In the genomic region with DNA sequence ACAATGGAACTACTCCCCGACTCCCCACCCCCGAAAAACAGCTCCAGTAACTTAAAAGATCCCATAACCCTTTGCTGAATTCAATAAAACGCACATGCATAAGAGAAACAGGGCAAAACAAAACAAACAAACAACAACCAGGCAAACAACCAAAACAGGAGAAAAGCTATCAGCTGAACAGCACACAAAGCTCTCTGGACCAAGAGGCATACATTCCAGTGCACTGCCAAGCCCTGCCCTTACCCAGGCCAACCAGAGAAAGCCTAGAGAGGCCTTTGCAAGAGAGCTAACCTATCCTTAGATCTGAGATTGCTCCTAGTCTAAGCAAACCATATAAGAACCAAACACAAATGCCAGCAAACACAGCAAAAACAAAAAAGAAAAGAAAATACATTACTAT, we compare ENCODE assay signal across 23 mouse cellular contexts. TPM values are rescaled to one million over a fixed set of nuclear protein-coding genes. Genes with fewer than 3 reads are reported as not detected.
A peak's percentile ranks its signal among the peaks of the same experiment; 100 is the strongest.
DNase-seq lines count a peak whose midpoint lies in the region; ATAC-seq lines count a peak whose summit lies in the region.
"Had no signal": no experiment of that assay in that cellular context is flagged by ENCODE, and none has a peak within 500 bp of the region (broad histone marks: within the 10 kb centered on the region; RNA-seq: fewer than 3 reads in every experiment).

No protein-coding gene starts in this region.

- H3K4me3 ChIP-seq in heart, embryonic 15.5 days, result no peak overlapping the region
- H3K4me3 ChIP-seq in limb, embryonic 12.5 days (replicated peaks), result no peak overlapping the region
- H3K4me3 ChIP-seq: embryonic facial prominence, embryonic 15.5 days; erythroblast, embryonic 14.5 days; forebrain, embryonic 10.5 days; hindbrain, embryonic 10.5 days had no signal

- no peak overlapping the region for H3K9ac ChIP-seq in heart, embryonic 15.5 days
- H3K9ac ChIP-seq in limb, embryonic 12.5 days (replicated peaks), result no peak overlapping the region
- H3K9ac ChIP-seq: embryonic facial prominence, embryonic 15.5 days; hindbrain, embryonic 14.5 days had no signal

- H3K27me3 ChIP-seq in heart, embryonic 15.5 days, result no peaks in the 10 kb centered on the region
- no peaks in the 10 kb centered on the region for H3K27me3 ChIP-seq in limb, embryonic 12.5 days
- H3K27me3 ChIP-seq: embryonic facial prominence, embryonic 15.5 days had no signal

- 70% methylated on average over 3 of the region's 3 CpGs for WGBS in heart, embryonic 15.5 days
- 50% methylated on average over 3 of the region's 3 CpGs for WGBS in limb, embryonic 12.5 days

- no peak for ATAC-seq in heart, embryonic 15.5 days (replicated peaks; ENCODE audit: insufficient number of reproducible peaks, insufficient read depth, low FRiP score, low read depth)
- ATAC-seq in limb, embryonic 12.5 days (ENCODE audit: insufficient number of reproducible peaks, insufficient read depth, low FRiP score, low TSS enrichment, low read depth), result no peak
- ATAC-seq: CD4-positive, CD25-positive, alpha-beta regulatory T cell, adult 4 months; forebrain, embryonic 14.5 days; intestine, embryonic 16.5 days had no signal

- no peak overlapping the region for H3K4me2 ChIP-seq in heart, embryonic 15.5 days
- H3K4me2 ChIP-seq in limb, embryonic 12.5 days, result no peak overlapping the region
- H3K4me2 ChIP-seq: embryonic facial prominence, embryonic 15.5 days; heart, embryonic 11.5 days; hindbrain, embryonic 14.5 days had no signal

- H3K4me1 ChIP-seq in heart, embryonic 15.5 days (replicated peaks), result peaks cover 23% of the 10 kb centered on the region
- peaks cover 29% of the 10 kb centered on the region for H3K4me1 ChIP-seq in limb, embryonic 12.5 days (replicated peaks)
- H3K4me1 ChIP-seq: forebrain, embryonic 10.5 days; hindbrain, embryonic 10.5 days had no signal

- H3K27ac ChIP-seq in heart, embryonic 15.5 days, result peak overlapping the region; percentile 35
- peak overlapping the region; percentile 69 for H3K27ac ChIP-seq in limb, embryonic 12.5 days
- H3K27ac ChIP-seq: embryonic facial prominence, embryonic 15.5 days; forebrain, embryonic 10.5 days; hindbrain, embryonic 10.5 days; hindbrain, embryonic 14.5 days had no signal

- no peak for DNase-seq in heart, postnatal 14 days
- DNase-seq in 3T3-L1 (ENCODE audit: low read depth, low spot score), result peak; percentile 24
- DNase-seq in adipocyte (ENCODE audit: low spot score), result peak; percentile 67
- DNase-seq in urinary bladder, postnatal 10 days (ENCODE audit: low spot score), result no peak
- DNase-seq: adrenal gland, postnatal 14 days; B cell, adult 2 months; cerebellum, adult 8-10 months; cerebellum, postnatal 14 days; embryo, embryonic 11 days; heart, postnatal 10 days; kidney, adult 2 months had no signal

- intact Hi-C loops in heart, postnatal 14 days (cut with DNase I), result loop anchor here (5.0 kb wide), 2 partner anchors 60 to 160 kb away; no protein-coding TSS in a partner anchor

- H3K9me3 ChIP-seq in heart, embryonic 15.5 days (replicated peaks), result no peaks in the 10 kb centered on the region
- no peaks in the 10 kb centered on the region for H3K9me3 ChIP-seq in limb, embryonic 12.5 days
- H3K9me3 ChIP-seq: embryonic facial prominence, embryonic 15.5 days; forebrain, embryonic 10.5 days; G1E; hindbrain, embryonic 10.5 days had no signal

- H3K36me3 ChIP-seq in heart, embryonic 15.5 days, result peaks cover 6% of the 10 kb centered on the region; the same call in 1 of the 2 replicates
- peaks cover 3% of the 10 kb centered on the region for H3K36me3 ChIP-seq in limb, embryonic 12.5 days

RNA-seq across cellular contexts. Expression of gene Lrrc28, which starts 22.9 kb away (rescaled TPM):
- 10.7 and 11.5 TPM in 2 replicates for polyA plus RNA-seq in heart, embryonic 15.5 days (2015; fragmentation: Nextera tagmentation; extraction: Ambion mirVana)
- 10 to 100 TPM; 15.5 TPM for total RNA-seq in heart, postnatal 14 days (2021)
- 27.1 and 29.6 TPM in 2 replicates for polyA plus RNA-seq in limb, embryonic 12.5 days (2016; fragmentation: Nextera tagmentation; extraction: Ambion mirVana)

RNA-seq across cellular contexts. Expression of gene Ttc23, which starts 25.1 kb away (rescaled TPM):
- polyA plus RNA-seq in heart, embryonic 15.5 days (2015; fragmentation: Nextera tagmentation; extraction: Ambion mirVana), result 15.7 and 20.4 TPM in 2 replicates
- total RNA-seq in heart, postnatal 14 days (2021), result 10 to 100 TPM; 21.9 to 22.0 TPM
- polyA plus RNA-seq in limb, embryonic 12.5 days (2016; fragmentation: Nextera tagmentation; extraction: Ambion mirVana), result 63.0 and 68.2 TPM in 2 replicates
- polyA plus RNA-seq: erythroblast, embryonic 14.5 days had no signal

Comparison
In these comparisons a context has a peak if more than half of its experiments do, and no peak if none do; other contexts are left out.
1. DNase-seq: peak in 3T3-L1 (single experiment) and adipocyte (single experiment); none in heart, postnatal 14 days (0 of 2) and urinary bladder, postnatal 10 days (single experiment).